Mouse (Mus musculus) kidney, postnatal 0 days (tissue): ENCODE data around the gene Lce3f. TPM values are rescaled to one million over a fixed set of nuclear protein-coding genes. Genes with fewer than 3 reads are reported as not detected.

Experiments used
- ATAC-seq: fragments of 200-750 bp; cut with Nextera tagmentation; replicated peaks from 2 replicates; pipeline ENCODE4 v1.8.0; 2017; ENCODE audit warnings: low read depth, moderate number of reproducible peaks, moderate TSS enrichment, moderate library complexity; ENCODE audit not compliant: low FRiP score
- DNase-seq: peaks from one replicate; pipeline ENCODE4 v3.0.0-alpha.2; 2016; ENCODE audit warnings: low spot score
- H3K27ac ChIP-seq: fragments of 300-500 bp; sonication (generic); 2 replicates; pipeline ENCODE4 v1.5.1; 2014; ENCODE audit warnings: mild to moderate bottlenecking
- H3K27me3 ChIP-seq: fragments of 300-500 bp; sonication (generic); 2 replicates; pipeline ENCODE4 v1.6.1; 2014; ENCODE audit warnings: low read length, mixed read lengths; ENCODE audit not compliant: insufficient read depth
- H3K36me3 ChIP-seq: fragments of 300-500 bp; sonication (generic); 2 replicates; pipeline ENCODE4 v1.6.1; 2014; ENCODE audit warnings: low read length, mixed read lengths; ENCODE audit not compliant: insufficient read depth
- H3K4me1 ChIP-seq: fragments of 300-500 bp; sonication (generic); replicated peaks from 2 replicates; pipeline ENCODE4 v1.6.1; 2014; ENCODE audit warnings: antibody characterized with exemption, low read length, mixed read lengths; ENCODE audit not compliant: insufficient read depth
- H3K4me2 ChIP-seq: fragments of 300-500 bp; sonication (generic); 2 replicates; pipeline ENCODE4 v1.6.1; 2014; ENCODE audit warnings: mild to moderate bottlenecking, low read length, moderate library complexity, mixed read lengths
- H3K4me3 ChIP-seq: fragments of 300-500 bp; sonication (generic); replicated peaks from 2 replicates; pipeline ENCODE4 v1.5.1; 2014; ENCODE audit warnings: low read depth, low read length
- H3K9ac ChIP-seq: fragments of 300-500 bp; sonication (generic); 2 replicates; pipeline ENCODE4 v1.6.1; 2014; ENCODE audit warnings: low read depth, low read length
- H3K9me3 ChIP-seq: fragments of 300-500 bp; sonication (generic); replicated peaks from 2 replicates; pipeline ENCODE4 v1.6.1; 2016; ENCODE audit warnings: low read length, inconsistent platforms, mixed read lengths
- CTCF ChIP-seq: IDR thresholded peaks from 2 replicates; pipeline ENCODE4 v1.5.1; 2016; ENCODE audit warnings: antibody characterized with exemption, low read depth, mild to moderate bottlenecking, moderate library complexity
- WGBS: fragments of 180-500 bp; shearing (Covaris S2); extraction: QIAGEN DNeasy Blood & Tissue Kit; methylation state at CpG from one replicate; pipeline ENCODE4 v1.1.7; 2014; 5-methylcytosine and 5-hydroxymethylcytosine counted together
- polyA plus RNA-seq: library from polyadenylated mRNA; unstranded; fragments of >200 nt; fragmentation: Nextera tagmentation; extraction: Ambion mirVana; gene quantifications from 2 replicates; pipeline ENCODE4 v1.2.1, GENCODE M21; 2015

The Lce3f gene
- polyA plus RNA-seq, 1 experiment from 2014 or later, result not detected

- ATAC-seq, result no peak
- WGBS, result 53% methylated on average over 3 of the region's 3 CpGs
Observed at GRCm38 (mm10) chr3:93023411-93024184, 31.6 kb downstream of the Lce3f start.

DNA sequence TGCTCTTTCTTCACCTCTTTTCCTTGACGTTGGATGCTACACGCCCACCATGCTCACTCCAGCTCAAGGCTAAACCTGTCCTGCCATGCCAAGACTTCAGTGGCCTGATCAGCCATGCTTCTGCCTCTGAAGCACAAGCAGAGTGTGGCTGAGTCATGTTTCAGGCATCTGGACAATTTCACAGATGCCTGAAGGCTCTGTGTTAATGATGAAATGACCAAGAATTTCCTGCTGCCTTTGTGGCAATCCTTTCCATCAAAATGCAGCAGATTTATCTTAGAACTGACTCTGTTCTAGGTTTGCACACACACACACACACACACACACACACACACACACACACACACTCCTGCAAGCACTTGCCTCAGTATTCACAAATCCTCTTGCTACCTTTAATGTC lies 33.5 kb downstream of the Lce3f start:
- Histone ChIP-seq H3K36me3 (no peaks in the 10 kb centered on the region), H3K4me1 (no peaks in the 10 kb centered on the region), H3K9ac (no peak overlapping the region), H3K4me3 (no peak overlapping the region), H3K9me3 (no peaks in the 10 kb centered on the region), H3K4me2 (no peak overlapping the region), H3K27ac (no peak overlapping the region), H3K27me3 (no peaks in the 10 kb centered on the region)
- TF ChIP-seq CTCF, result no peak
- no peak for ATAC-seq
- DNase-seq, result no peak
- 83% methylated on average over 2 of the region's 2 CpGs for WGBS

More at GRCm38 (mm10) chr3:93023411-93024184, 31.6 kb downstream of the Lce3f start:
- Histone ChIP-seq H3K27me3 (no peaks in the 10 kb centered on the region), H3K9ac (no peak overlapping the region), H3K4me3 (no peak overlapping the region), H3K4me2 (no peak overlapping the region), H3K4me1 (no peaks in the 10 kb centered on the region), H3K9me3 (no peaks in the 10 kb centered on the region), H3K36me3 (no peaks in the 10 kb centered on the region), H3K27ac (no peak overlapping the region)
- no peak for TF ChIP-seq CTCF
- DNase-seq, result no peak

DNA sequence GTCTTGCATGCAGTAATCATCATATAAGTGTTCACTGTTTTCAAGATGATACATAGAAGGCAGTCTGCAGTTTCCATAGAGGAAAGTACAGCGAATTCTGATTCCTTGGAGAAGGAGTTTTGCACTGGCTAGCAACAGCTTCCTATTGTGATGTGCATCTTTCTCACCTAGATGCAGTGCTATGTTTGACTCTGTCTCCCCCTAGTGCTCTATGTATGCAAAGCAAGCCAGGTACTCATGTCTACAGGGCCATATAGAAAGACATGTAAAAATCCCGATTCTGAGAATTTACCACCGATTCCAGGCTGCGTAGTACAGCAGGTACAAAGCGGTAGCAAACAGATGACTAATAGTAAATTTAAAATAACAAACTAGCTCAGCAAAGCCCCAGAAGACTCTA lies 39.4 kb downstream of the Lce3f start:
- Histone ChIP-seq H3K36me3 (no peaks in the 10 kb centered on the region), H3K4me2 (no peak overlapping the region), H3K4me1 (no peaks in the 10 kb centered on the region), H3K27ac (no peak overlapping the region), H3K4me3 (no peak overlapping the region), H3K9ac (no peak overlapping the region), H3K27me3 (no peaks in the 10 kb centered on the region), H3K9me3 (no peaks in the 10 kb centered on the region)
- peak; percentile 87 for TF ChIP-seq CTCF
- peak; percentile 84 for DNase-seq
- peak; percentile 77 for ATAC-seq
- WGBS, result 41% methylated on average over 5 of the region's 5 CpGs

Other genes starting within 250 kb of the Lce3f start
- gene Lce1g, start 239.9 kb upstream of the Lce3f start, polyA plus RNA-seq, result not detected in 2 replicates
- gene Lce1h, start 227.2 kb upstream of the Lce3f start, polyA plus RNA-seq, result not detected in 2 replicates
- gene Lce1i, start 213.3 kb upstream of the Lce3f start, polyA plus RNA-seq, result not detected in 2 replicates
- gene Lce1j, start 201.7 kb upstream of the Lce3f start, polyA plus RNA-seq, result not detected in 2 replicates
- gene Lce1k, start 184.3 kb upstream of the Lce3f start, polyA plus RNA-seq, result not detected in 2 replicates
- gene Kprp, start 165.0 kb upstream of the Lce3f start, polyA plus RNA-seq, result not detected in 2 replicates
- not detected in 2 replicates for gene Lce1l, start 140.9 kb upstream of the Lce3f start, polyA plus RNA-seq
- not detected in 2 replicates for gene 2310050C09Rik, start 122.0 kb upstream of the Lce3f start, polyA plus RNA-seq
- gene Lce3a, start 66.0 kb upstream of the Lce3f start, polyA plus RNA-seq, result not detected in 2 replicates
- not detected in 2 replicates for gene Lce3b, start 59.2 kb upstream of the Lce3f start, polyA plus RNA-seq
- not detected in 2 replicates for gene Lce3c, start 47.7 kb upstream of the Lce3f start, polyA plus RNA-seq
- not detected in 2 replicates for gene Lce3d, start 34.8 kb upstream of the Lce3f start, polyA plus RNA-seq
- gene Lce3e, start 25.2 kb upstream of the Lce3f start, polyA plus RNA-seq, result not detected in 2 replicates
- 0.45 and 0.52 TPM in 2 replicates for gene Crct1, start 23.5 kb downstream of the Lce3f start, polyA plus RNA-seq
- gene Lce1m, start 26.8 kb downstream of the Lce3f start, polyA plus RNA-seq, result 0.13 TPM in 1 of 2 replicates, not detected in the other
- gene Gm4858, start 76.6 kb downstream of the Lce3f start, polyA plus RNA-seq, result not detected in 2 replicates
- not detected in 2 replicates for gene Crnn, start 152.6 kb downstream of the Lce3f start, polyA plus RNA-seq
- gene Flg2, start 205.1 kb downstream of the Lce3f start, polyA plus RNA-seq, result not detected in 2 replicates